Mouse (Mus musculus): ENCODE measurements at regions not wholly inside any gene's neighbourhood (a gene's known extent, or its start where the extent isn't known, plus 50 kb on each side); places are given as distances from the start of the nearest gene placed in this dataset.

DNA sequence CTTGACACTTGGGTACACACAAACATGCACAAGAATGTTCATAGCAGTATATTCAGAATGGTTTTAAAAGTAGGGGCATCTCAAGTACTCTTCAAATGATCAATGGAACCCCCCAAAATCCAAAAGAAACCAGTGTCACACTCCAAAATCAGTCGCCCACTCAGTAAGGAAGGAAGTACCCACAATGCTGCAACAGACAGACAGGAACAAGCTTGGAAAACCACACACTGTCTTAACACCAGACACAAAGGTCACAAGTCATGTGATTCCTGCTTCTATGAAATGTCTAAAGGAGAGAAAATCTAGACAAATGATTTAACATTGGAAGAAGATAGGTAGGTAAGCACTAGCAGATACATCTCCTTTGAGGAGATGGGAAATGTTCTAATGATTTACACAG is 346.9 kb downstream of the Sox4 start:
- H3K4me1 ChIP-seq (ENCODE audit: control insufficient read depth, insufficient read depth): peaks cover 4% of the 10 kb centered on the region; the same call in 1 of the 2 replicates
- no peak for DNase-seq (ENCODE audit: low spot score)
- no peaks in the 10 kb centered on the region for H3K27me3 ChIP-seq (ENCODE audit: control insufficient read depth, insufficient read depth, low read length)
- no peak overlapping the region for H3K4me3 ChIP-seq (ENCODE audit: low read depth, low read length)
- no peaks in the 10 kb centered on the region for H3K36me3 ChIP-seq (replicated peaks; ENCODE audit: control insufficient read depth, insufficient read depth, low read length)
- ATAC-seq (ENCODE audit: insufficient read depth, low read depth): no peak
- no peak overlapping the region for H3K4me2 ChIP-seq (ENCODE audit: low read depth, low read length)
- 73% methylated on average over 1 of the region's 1 CpGs for WGBS
- H3K27ac ChIP-seq (ENCODE audit: low read depth): no peak overlapping the region
- TF ChIP-seq EP300 (IDR thresholded peaks at IDR 0.05; ENCODE audit: low read depth) (no peak), CTCF (IDR thresholded peaks at IDR 0.05; ENCODE audit: low read depth) (no peak)
- H3K9me3 ChIP-seq (replicated peaks; ENCODE audit: control insufficient read depth, low read length): no peaks in the 10 kb centered on the region
- no peak overlapping the region for H3K9ac ChIP-seq (replicated peaks; ENCODE audit: low read depth, low read length)

- Histone ChIP-seq H3K27me3 (ENCODE audit: control insufficient read depth, insufficient read depth, low read length) (no peaks in the 10 kb centered on the region), H3K4me2 (ENCODE audit: low read depth, low read length) (no peak overlapping the region), H3K27ac (ENCODE audit: low read depth) (no peak overlapping the region), H3K36me3 (replicated peaks; ENCODE audit: control insufficient read depth, insufficient read depth, low read length) (no peaks in the 10 kb centered on the region), H3K9me3 (replicated peaks; ENCODE audit: control insufficient read depth, low read length) (no peaks in the 10 kb centered on the region), H3K9ac (replicated peaks; ENCODE audit: low read depth, low read length) (no peak overlapping the region), H3K4me3 (ENCODE audit: low read depth, low read length) (no peak overlapping the region), H3K4me1 (ENCODE audit: control insufficient read depth, insufficient read depth) (peaks cover 4% of the 10 kb centered on the region; the same call in 1 of the 2 replicates)
- TF ChIP-seq CTCF (IDR thresholded peaks at IDR 0.05; ENCODE audit: low read depth) (no peak), EP300 (IDR thresholded peaks at IDR 0.05; ENCODE audit: low read depth) (no peak)
- ATAC-seq (ENCODE audit: insufficient read depth, low read depth) (no peak), DNase-seq (ENCODE audit: low spot score) (no peak)
- 68% methylated on average over 1 of the region's 1 CpGs for WGBS
These were observed 347.7 kb downstream of the Sox4 start for GRCm38 (mm10) chr13:28605833-28606232.

DNA sequence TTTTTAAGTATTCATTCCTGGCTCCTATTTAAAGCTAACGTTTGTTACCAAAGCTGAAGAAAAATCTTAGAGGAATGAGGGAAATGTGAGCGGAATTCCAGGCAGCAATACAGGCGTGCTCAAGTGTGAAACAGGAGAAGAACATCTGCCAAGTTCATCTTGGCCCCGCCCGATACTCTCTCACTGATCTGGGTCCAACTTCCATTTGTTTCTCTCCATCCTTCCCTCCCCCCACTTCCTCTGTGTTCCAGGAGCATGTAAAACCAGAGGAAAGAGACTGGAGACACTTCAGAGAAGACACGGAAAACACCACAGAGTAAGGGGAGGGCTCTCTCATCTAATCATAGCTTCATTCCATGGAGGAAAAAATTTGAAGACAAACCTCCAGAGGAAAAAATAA is 346.7 kb downstream of the Gm11361 start:
- no peaks in the 10 kb centered on the region for H3K27me3 ChIP-seq (ENCODE audit: control insufficient read depth, insufficient read depth, low read length)
- no peak overlapping the region for H3K27ac ChIP-seq (ENCODE audit: low read depth)
- DNase-seq (ENCODE audit: low spot score) (no peak), ATAC-seq (ENCODE audit: insufficient read depth, low read depth) (no peak)
- no peaks in the 10 kb centered on the region for H3K36me3 ChIP-seq (replicated peaks; ENCODE audit: control insufficient read depth, insufficient read depth, low read length)
- H3K9ac ChIP-seq (replicated peaks; ENCODE audit: low read depth, low read length): no peak overlapping the region
- H3K9me3 ChIP-seq (replicated peaks; ENCODE audit: control insufficient read depth, low read length): no peaks in the 10 kb centered on the region
- 43% methylated on average over 6 of the region's 6 CpGs for WGBS
- no peak overlapping the region for H3K4me3 ChIP-seq (ENCODE audit: low read depth, low read length)
- H3K4me2 ChIP-seq (ENCODE audit: low read depth, low read length): no peak overlapping the region
- no peak for TF ChIP-seq EP300 (IDR thresholded peaks at IDR 0.05; ENCODE audit: low read depth)
- TF ChIP-seq CTCF (IDR thresholded peaks at IDR 0.05; ENCODE audit: low read depth): no peak
- peaks cover 4% of the 10 kb centered on the region; the same call in 1 of the 2 replicates for H3K4me1 ChIP-seq (ENCODE audit: control insufficient read depth, insufficient read depth)

GRCm38 (mm10) chr13:28600792-28601191 is 343.5 kb downstream of the Gm11361 start:
- no peak overlapping the region for H3K9ac ChIP-seq (replicated peaks; ENCODE audit: low read depth, low read length)
- no peak for DNase-seq (ENCODE audit: low spot score)
- TF ChIP-seq EP300 (IDR thresholded peaks at IDR 0.05; ENCODE audit: low read depth) (no peak), CTCF (IDR thresholded peaks at IDR 0.05; ENCODE audit: low read depth) (no peak)
- H3K9me3 ChIP-seq (replicated peaks; ENCODE audit: control insufficient read depth, low read length): no peaks in the 10 kb centered on the region
- WGBS: 44% methylated on average over 5 of the region's 5 CpGs
- H3K27me3 ChIP-seq (ENCODE audit: control insufficient read depth, insufficient read depth, low read length): no peaks in the 10 kb centered on the region
- H3K4me3 ChIP-seq (ENCODE audit: low read depth, low read length): no peak overlapping the region
- H3K36me3 ChIP-seq (replicated peaks; ENCODE audit: control insufficient read depth, insufficient read depth, low read length): no peaks in the 10 kb centered on the region
- H3K27ac ChIP-seq (ENCODE audit: low read depth): no peak overlapping the region
- ATAC-seq (ENCODE audit: insufficient read depth, low read depth): no peak
- no peaks in the 10 kb centered on the region; the same call in 1 of the 2 replicates for H3K4me1 ChIP-seq (ENCODE audit: control insufficient read depth, insufficient read depth)
- peak overlapping the region; percentile 18; the same call in 1 of the 2 replicates for H3K4me2 ChIP-seq (ENCODE audit: low read depth, low read length)

GRCm38 (mm10) chr13:28596367-28596766 is 339.0 kb downstream of the Gm11361 start:
- no peak for TF ChIP-seq CTCF (IDR thresholded peaks at IDR 0.05; ENCODE audit: low read depth)
- no peak for TF ChIP-seq EP300 (IDR thresholded peaks at IDR 0.05; ENCODE audit: low read depth)
- 81% methylated on average over 2 of the region's 2 CpGs for WGBS
- Histone ChIP-seq H3K4me2 (ENCODE audit: low read depth, low read length) (no peak overlapping the region), H3K4me3 (ENCODE audit: low read depth, low read length) (no peak overlapping the region), H3K27ac (ENCODE audit: low read depth) (no peak overlapping the region), H3K9me3 (replicated peaks; ENCODE audit: control insufficient read depth, low read length) (no peaks in the 10 kb centered on the region), H3K4me1 (ENCODE audit: control insufficient read depth, insufficient read depth) (no peaks in the 10 kb centered on the region; the same call in 1 of the 2 replicates), H3K9ac (replicated peaks; ENCODE audit: low read depth, low read length) (no peak overlapping the region), H3K27me3 (ENCODE audit: control insufficient read depth, insufficient read depth, low read length) (no peaks in the 10 kb centered on the region), H3K36me3 (replicated peaks; ENCODE audit: control insufficient read depth, insufficient read depth, low read length) (no peaks in the 10 kb centered on the region)
- DNase-seq (ENCODE audit: low spot score) (no peak), ATAC-seq (ENCODE audit: insufficient read depth, low read depth) (no peak)

DNA sequence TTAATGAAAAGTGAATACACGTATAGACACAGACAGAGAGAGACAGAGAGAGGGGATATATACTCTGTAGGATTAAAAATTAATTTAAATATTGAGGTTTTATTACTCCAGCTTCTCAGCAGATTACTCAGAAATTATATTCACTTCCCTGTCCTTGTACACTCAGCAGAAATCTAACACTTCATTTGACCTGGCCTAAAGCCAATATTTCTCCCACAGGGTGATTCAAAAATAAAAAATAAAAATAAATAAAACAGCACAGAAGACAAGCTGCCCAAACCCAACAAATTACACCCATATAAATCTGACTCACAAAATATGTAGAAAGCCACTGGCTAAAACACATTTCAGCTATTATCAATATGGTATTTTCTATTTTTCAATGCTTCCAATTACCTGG is 334.8 kb downstream of the Gm11361 start:
- Histone ChIP-seq H3K4me2 (ENCODE audit: low read depth, low read length) (no peak overlapping the region), H3K27me3 (ENCODE audit: control insufficient read depth, insufficient read depth, low read length) (no peaks in the 10 kb centered on the region), H3K27ac (ENCODE audit: low read depth) (no peak overlapping the region), H3K4me1 (ENCODE audit: control insufficient read depth, insufficient read depth) (0 out of 2 replicates have a peak, but pooled peaks cover 6% of the 10 kb centered on the region), H3K9ac (replicated peaks; ENCODE audit: low read depth, low read length) (no peak overlapping the region), H3K9me3 (replicated peaks; ENCODE audit: control insufficient read depth, low read length) (no peaks in the 10 kb centered on the region), H3K36me3 (replicated peaks; ENCODE audit: control insufficient read depth, insufficient read depth, low read length) (no peaks in the 10 kb centered on the region), H3K4me3 (ENCODE audit: low read depth, low read length) (no peak overlapping the region)
- no peak for TF ChIP-seq EP300 (IDR thresholded peaks at IDR 0.05; ENCODE audit: low read depth)
- TF ChIP-seq CTCF (IDR thresholded peaks at IDR 0.05; ENCODE audit: low read depth): no peak
- WGBS: 95% methylated on average over 1 of the region's 1 CpGs
- DNase-seq (ENCODE audit: low spot score) (no peak), ATAC-seq (ENCODE audit: insufficient read depth, low read depth) (no peak)
